Mouse (Mus musculus): ENCODE results near the gene Setd1b. TPM values are rescaled to one million over a fixed set of nuclear protein-coding genes. Genes with fewer than 3 reads are reported as not detected.
A peak's percentile ranks its signal among the peaks of the same experiment; 100 is the strongest.

Gene Setd1b
- total RNA-seq, 2 experiments from 2014 or later, result 9.8 to 11.3 TPM

- intact Hi-C loops (cut with DNase I), result no loop called here
- no peak overlapping the region for H3K27ac ChIP-seq
- no peak for DNase-seq
- no peak overlapping the region for H3K4me3 ChIP-seq
- no peak for TF ChIP-seq CTCF (IDR thresholded peaks at IDR 0.05)
These were observed 5.6 kb downstream of the Setd1b start for GRCm38 (mm10) chr5:123147569-123147968.

DNA sequence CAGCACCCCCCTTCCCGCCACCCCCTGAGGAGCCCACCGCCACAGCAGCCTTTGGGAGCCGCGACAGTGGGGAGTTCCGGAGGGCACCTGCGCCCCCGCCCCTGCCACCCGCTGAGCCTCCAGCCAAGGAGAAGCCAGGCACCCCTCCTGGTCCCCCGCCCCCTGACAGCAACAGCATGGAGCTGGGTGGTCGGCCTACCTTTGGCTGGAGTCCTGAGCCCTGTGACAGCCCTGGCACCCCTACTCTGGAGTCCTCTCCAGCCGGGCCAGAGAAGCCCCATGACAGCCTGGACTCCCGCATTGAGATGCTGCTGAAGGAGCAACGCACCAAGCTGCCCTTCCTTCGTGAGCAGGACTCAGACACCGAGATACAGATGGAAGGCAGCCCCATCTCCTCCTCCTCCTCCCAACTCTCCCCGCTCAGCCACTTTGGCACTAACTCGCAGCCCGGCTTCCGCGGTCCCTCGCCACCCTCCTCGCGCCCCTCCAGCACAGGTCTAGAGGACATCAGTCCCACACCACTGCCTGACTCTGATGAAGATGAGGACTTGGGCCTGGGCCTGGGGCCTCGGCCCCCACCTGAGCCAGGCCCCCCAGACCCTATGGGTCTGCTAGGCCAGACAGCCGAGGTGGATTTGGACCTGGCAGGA lies 6.2 kb downstream of the Setd1b start:
- intact Hi-C loops (cut with DNase I), result loop anchor here (2.0 kb wide), 1 partner anchor 31 kb away; no protein-coding TSS in a partner anchor
- Histone ChIP-seq H3K27ac (no peak overlapping the region), H3K4me3 (no peak overlapping the region)
- DNase-seq, result peak; percentile 27
- no peak for TF ChIP-seq CTCF (IDR thresholded peaks at IDR 0.05)

GRCm38 (mm10) chr5:123149451-123150400 lies 7.7 kb downstream of the Setd1b start:
- peak overlapping the region; percentile 60 for H3K27ac ChIP-seq
- DNase-seq, result peak; percentile 94
- H3K4me3 ChIP-seq, result peak overlapping the region; percentile 67
- intact Hi-C loops (cut with DNase I), result loop anchor here (1.0 to 2.0 kb wide), 2 partner anchors 16 to 33 kb away; no protein-coding TSS in a partner anchor
- TF ChIP-seq CTCF (IDR thresholded peaks at IDR 0.05), result peak; percentile 95

GRCm38 (mm10) chr5:123150641-123151040 lies 8.6 kb downstream of the Setd1b start:
- TF ChIP-seq CTCF (IDR thresholded peaks at IDR 0.05), result no peak
- intact Hi-C loops (cut with DNase I), result no loop called here
- no peak for DNase-seq
- peak overlapping the region; percentile 48 for H3K27ac ChIP-seq
- peak overlapping the region; percentile 67 for H3K4me3 ChIP-seq

GRCm38 (mm10) chr5:123151077-123151476 lies 9.1 kb downstream of the Setd1b start:
- DNase-seq, result peak; percentile 30
- peak overlapping the region; percentile 48 for H3K27ac ChIP-seq
- TF ChIP-seq CTCF (IDR thresholded peaks at IDR 0.05), result no peak
- H3K4me3 ChIP-seq, result peak overlapping the region; percentile 67
- intact Hi-C loops (cut with DNase I), result no loop called here

DNA sequence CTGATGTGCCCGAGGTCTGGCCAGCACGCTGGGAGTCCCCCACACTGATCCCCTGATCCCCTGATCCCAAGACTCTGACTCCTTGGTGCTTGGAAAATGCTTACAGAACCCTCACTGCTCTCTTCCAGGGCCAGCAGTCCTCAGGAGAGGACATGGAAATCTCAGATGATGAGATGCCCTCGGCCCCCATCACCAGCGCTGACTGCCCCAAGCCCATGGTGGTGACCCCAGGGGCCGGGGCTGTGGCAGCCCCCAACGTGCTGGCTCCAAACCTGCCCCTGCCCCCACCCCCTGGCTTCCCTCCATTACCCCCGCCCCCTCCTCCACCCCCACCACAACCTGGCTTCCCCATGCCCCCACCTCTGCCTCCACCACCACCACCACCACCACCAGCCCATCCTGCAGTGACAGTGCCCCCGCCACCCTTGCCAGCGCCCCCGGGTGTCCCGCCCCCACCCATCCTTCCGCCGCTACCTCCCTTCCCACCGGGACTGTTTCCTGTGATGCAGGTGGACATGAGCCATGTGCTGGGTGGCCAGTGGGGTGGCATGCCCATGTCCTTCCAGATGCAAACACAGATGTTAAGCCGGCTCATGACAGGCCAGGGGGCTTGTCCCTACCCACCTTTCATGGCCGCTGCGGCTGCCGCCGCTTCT lies 9.8 kb downstream of the Setd1b start:
- no peak for TF ChIP-seq CTCF (IDR thresholded peaks at IDR 0.05)
- no peak for DNase-seq
- intact Hi-C loops (cut with DNase I), result no loop called here
- no peak overlapping the region for H3K27ac ChIP-seq
- no peak overlapping the region for H3K4me3 ChIP-seq

DNA sequence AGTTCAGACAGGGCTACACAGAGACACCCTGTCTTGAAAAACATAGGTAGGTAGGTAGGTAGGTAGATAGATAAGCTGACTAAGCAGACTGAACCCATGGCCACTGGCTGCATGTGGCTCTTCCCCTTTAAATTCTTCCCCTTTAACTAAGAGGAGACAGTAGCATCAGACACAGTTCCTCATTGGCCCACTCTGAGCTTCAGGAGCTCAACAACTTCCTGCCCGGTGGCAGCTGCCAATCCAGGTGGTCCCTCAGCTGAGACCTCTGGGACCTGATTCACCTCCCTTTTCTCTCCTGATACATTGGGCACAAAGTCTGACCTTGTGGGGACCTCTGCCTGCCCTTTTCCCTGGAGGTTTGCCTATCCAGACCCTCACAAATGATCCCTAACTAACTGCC lies 10.9 kb downstream of the Setd1b start:
- TF ChIP-seq CTCF (IDR thresholded peaks at IDR 0.05), result no peak
- intact Hi-C loops (cut with DNase I), result no loop called here

DNA sequence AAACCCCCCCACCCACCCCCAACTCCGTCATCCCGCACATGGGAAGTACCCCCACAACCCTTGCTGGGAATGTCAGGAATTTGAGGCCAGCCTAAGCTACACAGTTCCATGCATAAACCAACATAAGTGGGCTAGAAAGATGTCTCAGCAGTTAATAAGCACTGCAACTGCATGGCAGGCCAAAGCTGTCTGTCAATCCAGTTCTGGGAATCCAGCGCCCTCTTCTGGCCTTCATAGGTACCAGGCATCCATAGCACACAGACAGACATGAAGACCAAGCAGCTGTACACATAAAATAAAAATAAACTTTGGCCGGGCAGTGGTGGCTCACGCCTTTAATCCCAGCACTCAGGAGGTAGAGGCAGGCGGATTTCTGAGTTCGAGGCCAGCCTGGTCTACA lies 13.4 kb downstream of the Setd1b start:
- TF ChIP-seq CTCF (IDR thresholded peaks at IDR 0.05), result peak; percentile 82
- DNase-seq, result peak; percentile 79
- Histone ChIP-seq H3K4me3 (no peak overlapping the region), H3K27ac (peak overlapping the region; percentile 25; the same call in 1 of the 2 replicates)
- intact Hi-C loops (cut with DNase I), result no loop called here

More for the DNA sequence above, 10.9 kb downstream of the Setd1b start:
- no peak overlapping the region for H3K27ac ChIP-seq
- no peak overlapping the region for H3K4me3 ChIP-seq
- no peak for DNase-seq

GRCm38 (mm10) chr5:123156763-123157162 lies 14.8 kb downstream of the Setd1b start:
- no peak for DNase-seq
- intact Hi-C loops (cut with DNase I), result no loop called here
- peak; percentile 57 for TF ChIP-seq CTCF (IDR thresholded peaks at IDR 0.05)
- H3K27ac ChIP-seq, result no peak overlapping the region
- no peak overlapping the region for H3K4me3 ChIP-seq

- intact Hi-C loops (cut with DNase I), result no loop called here
- no peak for TF ChIP-seq CTCF (IDR thresholded peaks at IDR 0.05)
- no peak for DNase-seq
- H3K27ac ChIP-seq, result no peak overlapping the region
- no peak overlapping the region for H3K4me3 ChIP-seq
These were observed 16.0 kb downstream of the Setd1b start for GRCm38 (mm10) chr5:123157972-123158371.

GRCm38 (mm10) chr5:123159446-123159845 lies 17.5 kb downstream of the Setd1b start:
- no peak for TF ChIP-seq CTCF (IDR thresholded peaks at IDR 0.05)
- H3K27ac ChIP-seq, result peak overlapping the region; percentile 63
- intact Hi-C loops (cut with DNase I), result no loop called here
- no peak overlapping the region for H3K4me3 ChIP-seq
- peak; percentile 76 for DNase-seq

DNA sequence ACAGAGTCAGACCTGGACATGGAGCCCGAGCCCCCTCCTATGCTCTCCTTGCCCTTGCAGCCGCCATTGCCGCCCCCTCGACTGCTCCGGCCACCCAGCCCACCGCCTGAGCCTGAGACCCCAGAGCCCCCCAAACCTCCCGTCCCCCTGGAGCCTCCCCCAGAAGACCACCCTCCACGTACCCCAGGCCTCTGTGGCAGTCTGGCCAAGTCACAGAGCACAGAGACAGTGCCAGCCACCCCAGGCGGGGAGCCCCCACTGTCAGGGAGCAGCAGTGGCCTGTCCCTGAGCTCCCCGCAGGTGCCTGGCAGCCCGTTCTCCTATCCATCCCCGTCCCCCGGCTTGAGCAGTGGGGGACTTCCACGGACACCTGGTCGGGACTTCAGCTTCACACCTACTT lies 17.9 kb downstream of the Setd1b start:
- no peak for TF ChIP-seq CTCF (IDR thresholded peaks at IDR 0.05)
- H3K4me3 ChIP-seq, result no peak overlapping the region
- intact Hi-C loops (cut with DNase I), result no loop called here
- peak; percentile 24 for DNase-seq
- peak overlapping the region; percentile 63 for H3K27ac ChIP-seq
